Mouse (Mus musculus) small intestine, adult 2 months (tissue): ENCODE data around the gene Efhd2. TPM values are rescaled to one million over a fixed set of nuclear protein-coding genes. Genes with fewer than 3 reads are reported as not detected.

Source experiments
- H3K27ac ChIP-seq: fragments of 200-500 bp; 2 replicates; pipeline ENCODE4 v1.5.1; 2012; ENCODE audit warnings: low read depth, low read length, control low read depth, inconsistent platforms; ENCODE audit not compliant: insufficient read depth
- H3K27me3 ChIP-seq: fragments of 200-500 bp; 2 replicates; pipeline ENCODE4 v1.6.1; 2012; ENCODE audit warnings: mild to moderate bottlenecking, moderate library complexity, low read length, inconsistent platforms; ENCODE audit not compliant: control insufficient read depth, insufficient read depth
- H3K36me3 ChIP-seq: fragments of 200-500 bp; 2 replicates; pipeline ENCODE4 v1.6.1; 2012; ENCODE audit warnings: mild to moderate bottlenecking, low read length, control low read depth, inconsistent platforms; ENCODE audit not compliant: control insufficient read depth, insufficient read depth
- H3K4me1 ChIP-seq: fragments of 200-500 bp; 2 replicates; pipeline ENCODE4 v1.6.1; 2012; ENCODE audit warnings: low read length, inconsistent platforms, mixed read lengths; ENCODE audit not compliant: control insufficient read depth, insufficient read depth, insufficient read length
- H3K4me3 ChIP-seq: fragments of 200-500 bp; 2 replicates; pipeline ENCODE4 v1.5.1; 2012; ENCODE audit warnings: low read depth, mild to moderate bottlenecking, control low read depth, inconsistent platforms, low read length, moderate library complexity
- CTCF ChIP-seq: fragments of 200-500 bp; IDR thresholded peaks from 2 replicates; pipeline ENCODE4 v1.5.1; 2012; ENCODE audit warnings: low read depth, mild to moderate bottlenecking, control low read depth, inconsistent platforms, low read length, moderate library complexity, mixed read lengths; ENCODE audit not compliant: insufficient replicate concordance, insufficient read length; ENCODE audit errors: extremely low read depth
- POLR2A ChIP-seq: fragments of 200-500 bp; IDR thresholded peaks from 2 replicates; pipeline ENCODE4 v1.6.1; 2012; ENCODE audit warnings: low read depth, mild to moderate bottlenecking, control low read depth, inconsistent platforms, low read length, moderate library complexity
- WGBS: fragments of 180-500 bp; shearing (Covaris S2); methylation state at CpG from one replicate; pipeline ENCODE4 v1.1.7; 2018; 5-methylcytosine and 5-hydroxymethylcytosine counted together
- polyA plus RNA-seq: library from polyadenylated mRNA; depleted of rRNA; stranded (reverse); fragments of >200 nt; gene quantifications from 2 replicates; pipeline ENCODE4 v1.2.3, GENCODE M21; 2012; rRNA removed

The Efhd2 gene
- polyA plus RNA-seq, 1 experiment, result 423 TPM

DNA sequence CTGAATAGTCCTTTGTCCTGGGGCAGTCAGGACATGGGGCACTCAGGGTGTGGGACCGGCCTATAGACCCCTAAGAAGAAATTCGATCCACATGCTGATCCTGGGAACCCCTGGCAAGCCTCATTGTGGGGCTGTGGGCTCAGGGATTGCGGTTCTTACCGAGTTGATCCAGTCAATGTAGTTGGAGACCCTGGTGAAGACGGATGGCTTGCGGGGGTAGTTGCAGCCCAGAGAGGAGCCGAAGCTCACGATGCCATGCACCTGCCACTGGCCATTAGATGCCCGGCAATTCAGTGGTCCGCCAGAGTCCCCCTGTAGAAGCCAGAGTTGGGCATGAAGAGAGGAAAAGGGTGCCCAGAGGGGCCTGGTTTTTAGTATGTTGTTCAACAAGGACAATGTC lies 57.0 kb downstream of the Efhd2 start:
- 85% methylated on average over 10 of the region's 10 CpGs for WGBS

DNA sequence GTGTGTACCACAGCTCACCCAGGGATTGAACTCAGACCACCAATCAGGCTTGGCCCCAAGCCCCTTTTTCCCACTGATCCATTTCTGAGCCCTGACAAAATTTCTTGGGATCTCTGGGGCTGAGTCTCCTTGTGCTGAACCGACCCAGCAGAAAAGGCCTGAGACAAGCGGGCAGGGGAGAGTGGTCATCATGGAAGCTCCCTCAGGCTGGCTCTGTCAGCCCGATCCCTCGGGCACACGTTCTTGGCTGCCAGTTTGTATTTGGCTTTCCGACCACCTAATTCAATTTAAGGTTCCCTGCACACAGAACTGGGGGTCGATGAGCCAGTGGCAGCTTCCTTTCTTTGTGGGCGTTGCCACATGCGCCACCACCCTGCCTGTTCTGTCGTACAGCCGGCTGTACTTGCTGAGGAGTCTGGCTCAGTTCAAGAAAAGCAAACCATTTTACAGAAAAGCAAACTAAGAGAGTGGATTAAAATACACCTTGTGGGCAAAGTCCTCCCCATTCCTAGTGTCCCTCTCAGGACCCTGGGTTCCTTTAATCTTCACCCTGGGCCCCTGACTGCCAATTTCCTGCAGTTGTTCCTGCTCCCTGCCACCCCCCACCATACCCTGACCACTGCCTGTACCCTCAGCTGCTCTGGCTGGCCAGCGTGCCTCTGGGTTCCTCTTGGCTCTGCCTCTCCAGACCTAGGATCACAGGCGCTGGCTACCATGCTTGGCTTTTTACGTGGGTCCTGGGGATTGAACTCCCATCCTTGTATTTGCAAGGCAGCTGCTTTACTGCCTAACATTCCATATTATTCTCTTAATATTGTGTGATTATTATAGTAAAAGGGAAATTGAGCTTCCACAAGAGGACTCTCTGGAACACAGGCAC lies 57.7 kb downstream of the Efhd2 start:
- no peaks in the 10 kb centered on the region for H3K4me1 ChIP-seq
- H3K36me3 ChIP-seq, result peaks cover 32% of the 10 kb centered on the region
- H3K4me3 ChIP-seq, result no peak overlapping the region
- no peaks in the 10 kb centered on the region for H3K27me3 ChIP-seq
- H3K27ac ChIP-seq, result no peak overlapping the region
- TF ChIP-seq CTCF (no peak), POLR2A (no peak)
- WGBS, result 59% methylated on average over 14 of the region's 14 CpGs

More for the DNA sequence above, 57.0 kb downstream of the Efhd2 start:
- TF ChIP-seq CTCF (no peak), POLR2A (no peak)
- Histone ChIP-seq H3K27ac (no peak overlapping the region), H3K27me3 (no peaks in the 10 kb centered on the region), H3K4me3 (no peak overlapping the region), H3K36me3 (peaks cover 25% of the 10 kb centered on the region), H3K4me1 (no peaks in the 10 kb centered on the region)

DNA sequence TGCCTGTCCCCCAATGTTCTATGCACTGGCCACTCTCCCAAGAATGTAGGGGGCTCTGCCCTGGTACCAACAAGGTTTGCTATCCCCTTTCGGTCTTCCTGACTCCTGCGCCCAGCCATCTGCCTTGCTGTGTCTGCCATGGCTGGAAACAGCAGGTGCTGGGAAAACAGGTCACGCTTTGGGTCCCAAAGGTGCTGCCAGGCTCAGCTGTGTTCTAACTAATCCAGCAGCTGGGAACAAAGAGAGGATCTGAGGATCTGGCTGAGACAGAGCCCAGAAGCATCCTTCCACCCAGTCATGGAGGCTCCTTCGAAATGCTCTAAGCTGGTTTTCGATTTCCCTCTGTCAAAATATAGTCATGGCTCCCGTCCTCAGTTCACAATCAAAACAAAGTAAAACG lies 58.5 kb downstream of the Efhd2 start:
- WGBS, result 88% methylated on average over 7 of the region's 7 CpGs
- no peak overlapping the region for H3K4me3 ChIP-seq
- H3K27ac ChIP-seq, result no peak overlapping the region
- H3K27me3 ChIP-seq, result no peaks in the 10 kb centered on the region
- no peaks in the 10 kb centered on the region for H3K4me1 ChIP-seq
- H3K36me3 ChIP-seq, result peaks cover 39% of the 10 kb centered on the region
- TF ChIP-seq POLR2A (no peak), CTCF (no peak)

DNA sequence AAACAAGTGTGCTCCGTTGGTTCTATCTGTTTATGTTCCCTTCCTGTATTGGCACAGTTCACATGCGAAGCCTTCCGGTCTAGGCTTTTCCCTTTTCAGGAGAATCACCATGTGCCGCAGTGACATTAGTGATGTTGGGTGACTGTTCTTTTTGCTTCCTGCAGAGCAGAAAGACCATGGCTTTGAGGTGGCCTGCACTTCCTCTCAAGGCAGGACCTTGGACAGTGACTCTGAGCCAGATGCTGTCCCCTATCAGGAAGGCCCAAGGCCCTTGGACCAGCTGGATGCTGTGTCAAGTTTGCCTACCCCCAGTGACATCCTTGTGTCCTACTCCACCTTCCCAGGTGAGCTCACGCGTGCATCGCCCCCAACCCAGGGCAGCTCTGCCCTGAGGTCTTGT lies 63.3 kb downstream of the Efhd2 start:
- Histone ChIP-seq H3K27me3 (no peaks in the 10 kb centered on the region), H3K4me1 (no peaks in the 10 kb centered on the region), H3K27ac (no peak overlapping the region), H3K4me3 (no peak overlapping the region), H3K36me3 (peaks cover 75% of the 10 kb centered on the region)
- WGBS, result 96% methylated on average over 7 of the region's 7 CpGs
- TF ChIP-seq POLR2A, result no peak
- no peak for TF ChIP-seq CTCF

DNA sequence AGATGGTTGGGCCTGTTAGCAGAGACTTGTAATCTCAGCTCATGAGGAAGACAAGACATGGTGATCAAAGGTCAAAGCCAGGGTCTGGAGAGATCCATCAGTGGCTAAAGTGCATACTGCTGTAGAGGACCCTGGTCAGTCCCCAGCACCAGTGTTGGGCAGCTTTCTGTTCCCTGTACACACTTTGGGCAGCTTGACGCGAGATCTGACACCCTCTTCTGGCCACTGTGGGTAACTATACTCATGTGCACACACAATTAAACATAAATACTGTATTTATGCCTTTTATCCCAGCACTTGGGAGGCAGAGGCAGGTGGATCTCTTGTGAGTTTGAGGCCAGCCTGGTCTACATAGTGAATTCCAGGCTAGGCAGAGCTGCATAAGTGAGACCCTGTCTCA lies 63.7 kb downstream of the Efhd2 start:
- TF ChIP-seq CTCF (no peak), POLR2A (no peak)
- H3K36me3 ChIP-seq, result peaks cover 78% of the 10 kb centered on the region
- H3K27ac ChIP-seq, result no peak overlapping the region
- H3K4me1 ChIP-seq, result no peaks in the 10 kb centered on the region
- WGBS, result 97% methylated on average over 2 of the region's 2 CpGs
- H3K4me3 ChIP-seq, result no peak overlapping the region
- H3K27me3 ChIP-seq, result no peaks in the 10 kb centered on the region

DNA sequence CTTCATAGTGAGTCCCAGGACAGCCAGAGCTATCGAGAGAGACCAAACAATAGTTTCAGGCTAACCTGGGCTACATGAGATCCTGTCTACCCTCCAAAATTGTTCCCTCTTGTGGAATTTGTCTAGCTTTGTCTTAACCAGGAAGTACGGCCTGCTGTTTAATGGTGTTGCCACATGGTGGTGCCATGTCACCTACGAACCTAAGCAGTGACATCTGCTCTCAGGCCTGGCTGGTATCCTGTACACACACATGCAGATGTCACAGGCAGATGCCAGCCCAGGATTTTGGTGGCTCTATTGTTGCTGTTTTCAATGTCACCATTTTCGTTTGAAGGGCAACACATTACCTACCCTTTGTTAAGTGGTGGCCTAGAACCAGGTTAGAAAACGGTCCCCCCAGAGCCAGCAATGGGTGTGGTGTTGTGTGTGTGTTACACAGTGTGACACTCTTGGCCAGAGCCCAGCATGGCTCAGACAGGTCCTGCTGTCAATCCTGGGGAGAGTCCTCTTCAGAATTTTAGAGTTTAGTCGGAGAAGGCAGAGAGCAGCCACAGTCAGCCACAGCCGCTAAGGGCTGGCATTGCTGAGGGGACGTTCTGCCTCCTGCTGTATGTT lies 64.8 kb downstream of the Efhd2 start:
- H3K4me1 ChIP-seq, result no peaks in the 10 kb centered on the region
- H3K4me3 ChIP-seq, result no peak overlapping the region
- H3K27me3 ChIP-seq, result no peaks in the 10 kb centered on the region
- 70% methylated on average over 8 of the region's 8 CpGs for WGBS
- no peak overlapping the region for H3K27ac ChIP-seq
- H3K36me3 ChIP-seq, result peaks cover 81% of the 10 kb centered on the region
- peak; percentile 66; the same call in 1 of the 2 replicates for TF ChIP-seq CTCF
- TF ChIP-seq POLR2A, result no peak

Other genes starting within 250 kb of the Efhd2 start
- 9.7 and 17.0 TPM in 2 replicates for gene Plekhm2, start 210.0 kb downstream of the Efhd2 start, polyA plus RNA-seq
- gene Rsc1a1, start 189.3 kb downstream of the Efhd2 start, polyA plus RNA-seq, result 9.8 and 16.5 TPM in 2 replicates
- 15.4 and 21.2 TPM in 2 replicates for gene Ddi2, start 151.5 kb downstream of the Efhd2 start, polyA plus RNA-seq
- 13.3 and 19.0 TPM in 2 replicates for gene Agmat, start 128.2 kb downstream of the Efhd2 start, polyA plus RNA-seq
- 3.2 and 5.3 TPM in 2 replicates for gene Dnajc16, start 84.0 kb downstream of the Efhd2 start, polyA plus RNA-seq
- gene Casp9, start 81.3 kb downstream of the Efhd2 start, polyA plus RNA-seq, result 11.5 and 14.6 TPM in 2 replicates
- gene Cela2a, start 48.8 kb downstream of the Efhd2 start, polyA plus RNA-seq, result 124 and 65,009 TPM in 2 replicates
- 13.9 and 8,604 TPM in 2 replicates for gene Ctrc, start 28.6 kb downstream of the Efhd2 start, polyA plus RNA-seq
- 0.03 and 0.05 TPM in 2 replicates for gene Fhad1, start 140.2 kb upstream of the Efhd2 start, polyA plus RNA-seq
- gene Tmem51, start 209.4 kb upstream of the Efhd2 start, polyA plus RNA-seq, result 21.0 and 30.5 TPM in 2 replicates